Mouse (Mus musculus) stomach, postnatal 0 days (tissue): ENCODE measurements around the gene Slc38a2.

Experiments
- CTCF ChIP-seq: IDR thresholded peaks from 2 replicates; pipeline ENCODE4 v1.5.1; 2016; ENCODE audit warnings: antibody characterized with exemption, low read depth, mild to moderate bottlenecking, moderate library complexity
- EP300 ChIP-seq: optimal IDR thresholded peaks from 2 replicates; pipeline ENCODE3; 2016; ENCODE audit warnings: antibody characterized with exemption

GRCm38 (mm10) chr15:96736663-96737385 lies 37.3 kb upstream of the Slc38a2 start:
- TF ChIP-seq EP300 (no peak), CTCF (no peak)
